Mouse (Mus musculus): ENCODE data around the gene Gm20388. TPM values are rescaled to one million over a fixed set of nuclear protein-coding genes. Genes with fewer than 3 reads are reported as not detected.

Gene Gm20388
- polyA plus RNA-seq, 1 experiment = 0.36 TPM

DNA sequence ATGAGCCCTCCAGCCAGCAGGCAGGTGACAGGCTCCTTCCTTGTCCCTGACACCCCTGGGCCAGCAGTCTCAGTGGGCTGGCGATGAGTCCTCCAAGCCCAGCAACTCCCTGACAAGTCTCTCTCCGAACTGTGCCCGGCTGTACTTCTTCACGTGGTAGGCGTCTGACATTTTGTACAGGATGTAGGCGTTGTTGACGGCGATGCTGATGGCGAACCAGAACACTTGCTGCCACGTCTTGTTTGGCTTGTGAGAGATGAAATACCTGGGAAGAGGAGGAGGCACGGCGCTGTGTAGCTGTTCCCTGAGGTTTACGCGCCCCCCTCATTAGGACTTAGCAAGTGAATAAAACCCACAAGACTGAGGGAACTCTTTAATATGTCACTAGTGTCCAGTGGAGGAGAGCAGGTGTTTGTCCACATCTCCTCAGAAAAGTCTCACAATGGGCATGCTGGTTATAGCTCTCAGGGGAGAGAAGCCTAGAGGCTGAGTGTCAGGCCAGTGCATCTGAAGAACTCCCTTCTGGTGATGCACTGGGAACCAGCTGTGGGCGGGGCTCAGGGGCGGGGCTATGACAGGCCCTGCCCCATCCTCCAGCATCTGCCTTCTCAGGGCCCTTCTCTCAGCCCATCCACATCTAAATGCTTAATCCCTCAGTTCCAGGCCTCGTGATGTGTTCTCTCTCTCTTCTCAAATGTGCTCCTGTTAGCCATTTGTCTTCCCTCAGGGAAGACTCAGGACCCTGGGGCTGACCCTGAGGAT, 4460.0 kb downstream of the Gm20388 start:
- Histone ChIP-seq H3K9me3 (ENCODE audit: control insufficient read depth, low read length) (no peaks in the 10 kb centered on the region), H3K27me3 (ENCODE audit: control insufficient read depth) (no peaks in the 10 kb centered on the region), H3K4me1 (ENCODE audit: control insufficient read depth) (no peaks in the 10 kb centered on the region; the same call in 1 of the 2 replicates), H3K36me3 (ENCODE audit: control insufficient read depth) (no peaks in the 10 kb centered on the region), H3K4me3 (replicated peaks) (no peak overlapping the region)
- TF ChIP-seq TAL1 (IDR thresholded peaks at IDR 0.05; ENCODE audit: low read length) (no peak), GATA1 (IDR thresholded peaks at IDR 0.05; ENCODE audit: low read length) (no peak)

DNA sequence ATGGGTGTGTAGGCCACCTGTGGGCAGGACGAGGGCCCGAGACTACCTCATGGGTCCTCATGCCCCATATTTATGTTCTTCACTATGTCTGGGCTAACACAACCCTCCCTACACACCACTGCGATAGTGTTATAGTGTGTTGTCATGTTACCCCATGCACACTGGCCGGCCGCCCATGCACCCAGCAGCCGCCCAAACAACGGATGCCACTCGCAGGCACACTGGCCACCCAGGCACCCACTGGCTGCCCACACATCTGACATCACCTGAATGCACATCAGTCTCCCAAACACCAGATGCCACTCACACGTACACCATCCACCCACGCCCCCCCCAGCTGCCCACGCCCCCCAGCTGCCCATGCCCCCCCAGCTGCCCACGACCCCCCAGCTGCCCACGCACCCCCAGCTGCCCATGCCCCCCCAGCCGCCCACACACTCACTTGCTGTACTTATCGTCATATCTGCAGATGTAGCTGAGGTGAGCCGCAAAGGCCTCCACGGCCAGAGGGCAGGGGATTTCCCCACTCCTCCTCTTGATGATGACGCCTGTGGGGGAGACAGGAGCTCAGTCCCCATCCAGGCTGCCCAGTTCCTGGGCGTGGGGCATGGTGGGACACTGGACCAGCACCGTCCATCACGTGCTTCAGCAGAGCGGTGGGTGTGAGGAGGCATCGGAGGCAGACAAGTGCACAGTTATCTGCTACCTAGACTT, 4460.9 kb downstream of the Gm20388 start:
- H3K36me3 ChIP-seq (ENCODE audit: control insufficient read depth) = no peaks in the 10 kb centered on the region
- H3K9me3 ChIP-seq (ENCODE audit: control insufficient read depth, low read length) = no peaks in the 10 kb centered on the region
- no peaks in the 10 kb centered on the region for H3K27me3 ChIP-seq (ENCODE audit: control insufficient read depth)
- H3K4me3 ChIP-seq (replicated peaks) = no peak overlapping the region
- H3K4me1 ChIP-seq (ENCODE audit: control insufficient read depth) = no peaks in the 10 kb centered on the region; the same call in 1 of the 2 replicates
- TF ChIP-seq GATA1 (IDR thresholded peaks at IDR 0.05; ENCODE audit: low read length) = no peak
- no peak for TF ChIP-seq TAL1 (IDR thresholded peaks at IDR 0.05; ENCODE audit: low read length)

DNA sequence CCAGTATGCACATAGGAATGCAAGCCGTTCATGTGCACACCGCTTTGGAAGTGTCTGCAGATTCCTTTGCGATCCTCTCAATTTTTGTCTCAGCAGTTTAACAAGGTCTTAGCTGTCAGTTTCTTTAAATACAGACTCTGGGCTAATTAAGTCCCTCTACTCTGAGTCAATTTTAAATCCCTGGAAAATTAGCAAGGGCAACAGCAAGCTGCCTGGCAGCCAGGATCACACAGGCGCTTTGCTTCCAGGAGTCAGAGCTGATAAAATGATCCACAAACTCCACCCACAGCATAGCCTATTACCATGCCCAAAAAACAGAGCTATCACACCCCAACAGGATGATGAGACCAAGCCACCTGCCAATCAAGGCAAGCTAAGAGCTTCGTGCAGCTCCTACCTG, 4463.1 kb downstream of the Gm20388 start:
- no peak for TF ChIP-seq TAL1 (IDR thresholded peaks at IDR 0.05; ENCODE audit: low read length)
- no peak for TF ChIP-seq GATA1 (IDR thresholded peaks at IDR 0.05; ENCODE audit: low read length)
- no peaks in the 10 kb centered on the region for H3K27me3 ChIP-seq (ENCODE audit: control insufficient read depth)

DNA sequence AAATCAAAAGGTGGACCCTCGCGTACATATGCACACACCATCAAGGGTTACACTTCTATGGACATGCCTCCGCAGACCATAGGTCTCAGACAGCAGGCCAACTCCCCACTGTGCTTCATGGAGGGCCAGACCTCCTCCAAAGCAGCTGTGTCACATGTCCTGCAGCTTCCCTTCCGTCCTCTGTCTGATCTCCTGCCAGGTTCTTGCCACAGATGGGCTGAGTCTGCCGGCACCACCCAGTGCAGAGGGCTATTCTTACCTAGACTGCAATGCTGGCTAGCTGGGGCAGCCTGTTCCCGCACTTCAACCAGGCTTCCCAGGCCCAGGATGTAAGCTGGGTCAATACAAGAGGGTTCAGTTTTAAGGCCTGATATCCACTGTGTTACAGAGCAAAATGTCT, 4464.5 kb downstream of the Gm20388 start:
- TF ChIP-seq GATA1 (IDR thresholded peaks at IDR 0.05; ENCODE audit: low read length) (no peak), TAL1 (IDR thresholded peaks at IDR 0.05; ENCODE audit: low read length) (no peak)
- no peaks in the 10 kb centered on the region for H3K27me3 ChIP-seq (ENCODE audit: control insufficient read depth)
- H3K4me3 ChIP-seq (replicated peaks) = no peak overlapping the region
- no peaks in the 10 kb centered on the region for H3K9me3 ChIP-seq (ENCODE audit: control insufficient read depth, low read length)
- no peaks in the 10 kb centered on the region for H3K36me3 ChIP-seq (ENCODE audit: control insufficient read depth)
- no peaks in the 10 kb centered on the region; the same call in 1 of the 2 replicates for H3K4me1 ChIP-seq (ENCODE audit: control insufficient read depth)

More for the DNA sequence above, 4463.1 kb downstream of the Gm20388 start:
- no peak overlapping the region for H3K4me3 ChIP-seq (replicated peaks)
- H3K4me1 ChIP-seq (ENCODE audit: control insufficient read depth) = no peaks in the 10 kb centered on the region; the same call in 1 of the 2 replicates
- no peaks in the 10 kb centered on the region for H3K9me3 ChIP-seq (ENCODE audit: control insufficient read depth, low read length)
- H3K36me3 ChIP-seq (ENCODE audit: control insufficient read depth) = no peaks in the 10 kb centered on the region

DNA sequence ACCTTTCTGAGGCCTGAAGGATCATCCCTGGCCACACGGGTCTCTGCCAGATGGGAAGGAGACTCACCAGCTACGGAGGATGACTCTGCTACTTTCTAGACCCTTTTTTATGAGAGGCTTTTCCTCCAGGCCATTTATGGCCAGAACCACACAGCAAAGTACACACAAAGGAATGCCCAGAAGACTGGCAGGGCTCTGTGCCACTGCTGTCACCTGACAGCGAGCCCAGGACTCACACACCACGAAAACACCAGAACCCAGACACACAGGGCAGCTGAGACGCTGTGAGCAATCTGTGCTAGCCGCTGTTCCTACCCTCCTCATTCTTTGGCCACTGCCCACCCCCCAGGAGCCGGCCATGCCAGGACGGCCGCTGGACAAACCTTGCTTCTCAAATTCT, 4465.1 kb downstream of the Gm20388 start:
- TF ChIP-seq GATA1 (IDR thresholded peaks at IDR 0.05; ENCODE audit: low read length) = no peak
- TF ChIP-seq TAL1 (IDR thresholded peaks at IDR 0.05; ENCODE audit: low read length) = no peak
- H3K4me3 ChIP-seq (replicated peaks) = no peak overlapping the region
- no peaks in the 10 kb centered on the region; the same call in 1 of the 2 replicates for H3K4me1 ChIP-seq (ENCODE audit: control insufficient read depth)
- H3K36me3 ChIP-seq (ENCODE audit: control insufficient read depth) = no peaks in the 10 kb centered on the region
- no peaks in the 10 kb centered on the region for H3K27me3 ChIP-seq (ENCODE audit: control insufficient read depth)
- no peaks in the 10 kb centered on the region for H3K9me3 ChIP-seq (ENCODE audit: control insufficient read depth, low read length)

DNA sequence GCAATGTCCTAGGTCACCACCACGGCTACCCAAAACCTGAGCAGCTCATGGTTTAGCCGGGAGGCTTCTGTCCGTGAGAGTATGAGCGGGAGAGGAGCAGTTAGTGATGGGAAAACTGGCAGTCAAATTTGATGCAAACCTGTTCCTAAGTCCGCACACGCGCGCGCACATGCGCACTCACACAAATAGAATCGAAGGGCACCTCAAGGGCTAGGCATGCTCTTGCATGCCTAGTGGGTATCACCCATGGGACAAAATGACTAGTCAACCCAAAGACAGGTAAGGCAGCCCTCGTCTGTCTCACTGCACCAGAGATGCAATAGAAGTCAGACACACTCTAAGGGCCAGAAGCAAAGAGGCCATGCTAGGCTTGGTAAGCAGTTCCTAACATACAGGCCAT, 4465.8 kb downstream of the Gm20388 start:
- TF ChIP-seq GATA1 (IDR thresholded peaks at IDR 0.05; ENCODE audit: low read length) (no peak), TAL1 (IDR thresholded peaks at IDR 0.05; ENCODE audit: low read length) (no peak)
- Histone ChIP-seq H3K9me3 (ENCODE audit: control insufficient read depth, low read length) (no peaks in the 10 kb centered on the region), H3K4me3 (replicated peaks) (no peak overlapping the region), H3K27me3 (ENCODE audit: control insufficient read depth) (no peaks in the 10 kb centered on the region), H3K4me1 (ENCODE audit: control insufficient read depth) (no peaks in the 10 kb centered on the region; the same call in 1 of the 2 replicates), H3K36me3 (ENCODE audit: control insufficient read depth) (no peaks in the 10 kb centered on the region)

DNA sequence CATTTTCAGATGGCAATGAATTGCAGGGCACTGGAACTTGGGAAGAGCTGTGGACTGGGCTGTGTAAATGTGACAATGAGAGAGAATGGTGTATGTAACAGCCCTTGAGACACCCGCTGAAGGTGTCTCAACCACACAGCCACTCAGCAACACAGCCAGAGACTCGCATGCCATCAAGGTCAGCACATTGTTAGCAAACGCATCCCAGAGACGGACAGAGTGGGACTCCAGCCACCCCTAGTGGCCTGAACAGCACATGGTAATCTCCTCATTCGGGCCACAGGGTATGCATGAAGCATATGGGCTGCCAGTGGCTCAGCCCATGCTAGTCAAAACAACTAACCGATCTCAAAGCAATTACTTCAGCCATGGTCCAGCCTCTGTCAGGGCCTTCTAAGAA, 4468.6 kb downstream of the Gm20388 start:
- no peak for TF ChIP-seq GATA1 (IDR thresholded peaks at IDR 0.05; ENCODE audit: low read length)
- TF ChIP-seq TAL1 (IDR thresholded peaks at IDR 0.05; ENCODE audit: low read length) = no peak
- Histone ChIP-seq H3K36me3 (ENCODE audit: control insufficient read depth) (no peaks in the 10 kb centered on the region), H3K4me1 (ENCODE audit: control insufficient read depth) (no peaks in the 10 kb centered on the region), H3K4me3 (replicated peaks) (no peak overlapping the region), H3K9me3 (ENCODE audit: control insufficient read depth, low read length) (no peaks in the 10 kb centered on the region), H3K27me3 (ENCODE audit: control insufficient read depth) (no peaks in the 10 kb centered on the region)

DNA sequence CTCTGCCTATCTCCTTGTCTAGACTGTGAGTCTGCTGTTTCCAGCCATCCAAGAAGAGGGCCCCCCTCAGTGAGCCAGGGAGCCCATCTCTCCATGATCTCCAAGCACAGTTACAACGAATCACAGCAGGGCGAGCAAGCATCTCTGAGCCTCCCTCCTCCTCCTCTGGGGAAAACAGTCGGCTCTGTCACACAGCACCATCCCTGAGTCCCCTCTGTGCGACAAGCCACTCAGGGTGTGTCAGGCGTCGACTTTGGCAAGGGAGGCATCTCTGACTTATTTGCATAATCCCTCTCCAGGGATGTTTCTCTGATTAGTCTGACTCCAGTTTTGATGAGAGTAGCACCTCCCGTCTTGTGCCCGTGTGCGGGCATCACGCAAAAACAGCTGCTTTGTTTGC, 4471.6 kb downstream of the Gm20388 start:
- Histone ChIP-seq H3K36me3 (ENCODE audit: control insufficient read depth) (no peaks in the 10 kb centered on the region), H3K4me1 (ENCODE audit: control insufficient read depth) (no peaks in the 10 kb centered on the region), H3K27me3 (ENCODE audit: control insufficient read depth) (no peaks in the 10 kb centered on the region), H3K4me3 (replicated peaks) (no peak overlapping the region), H3K9me3 (ENCODE audit: control insufficient read depth, low read length) (no peaks in the 10 kb centered on the region)
- TF ChIP-seq TAL1 (IDR thresholded peaks at IDR 0.05; ENCODE audit: low read length) (no peak), GATA1 (IDR thresholded peaks at IDR 0.05; ENCODE audit: low read length) (no peak)

DNA sequence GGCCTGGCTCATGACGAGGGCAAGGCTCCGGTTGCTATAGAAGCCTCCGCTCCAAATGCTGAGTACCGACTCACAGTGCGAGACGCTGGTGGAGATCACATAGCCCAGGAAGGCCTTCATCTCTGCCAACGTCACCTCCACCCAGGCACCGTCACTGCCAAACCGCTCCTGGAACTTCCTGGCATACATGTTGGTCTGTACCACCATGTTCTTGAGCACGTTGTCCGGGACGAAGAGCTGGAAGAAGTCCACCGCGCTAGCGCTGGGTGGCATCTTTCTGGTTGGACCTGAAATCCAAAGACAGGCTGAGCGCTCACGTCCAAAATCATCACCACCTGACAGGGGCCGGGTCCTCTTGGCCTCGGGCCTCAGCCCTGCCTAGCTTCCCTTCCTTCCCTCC, 4473.7 kb downstream of the Gm20388 start:
- Histone ChIP-seq H3K27me3 (ENCODE audit: control insufficient read depth) (no peaks in the 10 kb centered on the region), H3K4me1 (ENCODE audit: control insufficient read depth) (no peaks in the 10 kb centered on the region), H3K36me3 (ENCODE audit: control insufficient read depth) (no peaks in the 10 kb centered on the region), H3K9me3 (ENCODE audit: control insufficient read depth, low read length) (no peaks in the 10 kb centered on the region), H3K4me3 (replicated peaks) (no peak overlapping the region)
- TF ChIP-seq GATA1 (IDR thresholded peaks at IDR 0.05; ENCODE audit: low read length) (no peak), TAL1 (IDR thresholded peaks at IDR 0.05; ENCODE audit: low read length) (no peak)

Data from erythroblast, embryonic 14.5 days (primary cell).